Mouse (Mus musculus) urinary bladder, adult 18-20 months (tissue): Measurements from ENCODE around the gene Cd151.
A peak's percentile ranks its signal among the peaks of the same experiment; 100 is the strongest.

Experiments used
- DNase-seq, 2 experiments: peaks; one replicate each; pipeline ENCODE4 v3.0.0; 2022; ENCODE audit warnings: low spot score in 2 of 2, mixed read lengths in 2 of 2

Cd151 gene

GRCm38 (mm10) chr7:141467230-141468030 is at the start of gene Cd151:
Gene Cd151, plus strand, starts transcription at chr7:141467392.
- peak; percentile 89 to 94 for DNase-seq

GRCm38 (mm10) chr7:141417731-141418681 is 49.2 kb upstream of the Cd151 start:
- no peak for DNase-seq

DNA sequence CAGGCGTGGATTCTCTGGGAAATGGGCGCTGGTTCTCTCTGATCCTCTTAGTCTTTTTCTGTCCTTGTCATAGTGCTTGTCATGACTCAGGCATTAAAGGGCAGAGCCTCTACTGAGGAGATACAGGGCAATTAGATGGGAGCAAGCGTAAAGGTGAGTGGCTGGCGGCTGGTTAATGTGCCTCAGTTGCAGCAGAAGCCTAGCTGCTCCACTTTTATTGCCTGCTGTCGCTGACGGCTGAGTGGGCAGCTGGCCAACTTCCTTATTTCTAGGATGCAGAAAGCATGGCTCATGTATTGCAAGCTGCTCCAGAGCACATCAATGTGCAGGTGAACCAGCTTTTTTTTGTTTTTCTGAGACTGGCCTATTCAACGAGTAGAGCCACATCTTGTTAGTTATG is 48.2 kb upstream of the Cd151 start:
- DNase-seq: no peak

GRCm38 (mm10) chr7:141420030-141420702 is 47.0 kb upstream of the Cd151 start:
- DNase-seq: no peak

GRCm38 (mm10) chr7:141423811-141424210 is 43.4 kb upstream of the Cd151 start:
- DNase-seq: no peak

DNA sequence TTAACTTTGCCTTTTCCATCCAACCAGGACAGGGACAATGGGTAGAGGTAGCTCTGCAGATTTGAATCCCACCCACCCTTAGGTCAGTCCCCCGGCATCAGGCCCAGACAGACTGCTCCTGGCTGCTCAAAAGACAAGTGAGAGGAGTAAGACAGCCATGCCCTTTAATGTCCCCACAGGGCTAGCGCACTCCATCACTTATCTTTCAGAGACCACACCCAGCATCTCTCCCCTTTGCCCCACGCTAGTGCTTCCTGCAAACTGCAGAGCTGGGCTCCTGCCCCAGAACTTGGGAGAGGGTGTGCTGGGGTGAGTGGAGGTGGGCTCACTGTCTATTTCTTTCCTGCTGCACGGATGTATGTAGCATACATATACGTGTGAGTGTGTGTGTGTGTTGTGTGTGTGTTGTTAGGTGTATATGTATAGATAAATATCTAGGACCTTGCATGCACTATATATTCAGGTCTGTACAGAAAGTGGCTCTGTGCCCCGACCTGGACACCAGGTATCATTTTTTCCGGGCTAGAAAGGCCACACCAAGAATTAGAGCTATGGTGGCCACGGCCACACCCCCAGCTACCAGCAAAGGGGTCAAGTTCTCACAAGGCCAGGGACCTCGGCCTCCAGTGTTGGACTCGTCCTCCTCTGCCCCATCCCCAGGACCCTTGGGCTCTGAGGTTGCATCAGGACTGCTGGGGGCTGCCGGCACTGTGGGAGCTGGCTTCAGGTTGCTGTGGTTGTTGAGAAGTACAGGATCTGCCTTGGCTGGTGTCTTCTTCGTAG is 40.1 kb upstream of the Cd151 start:
- DNase-seq: no peak

DNA sequence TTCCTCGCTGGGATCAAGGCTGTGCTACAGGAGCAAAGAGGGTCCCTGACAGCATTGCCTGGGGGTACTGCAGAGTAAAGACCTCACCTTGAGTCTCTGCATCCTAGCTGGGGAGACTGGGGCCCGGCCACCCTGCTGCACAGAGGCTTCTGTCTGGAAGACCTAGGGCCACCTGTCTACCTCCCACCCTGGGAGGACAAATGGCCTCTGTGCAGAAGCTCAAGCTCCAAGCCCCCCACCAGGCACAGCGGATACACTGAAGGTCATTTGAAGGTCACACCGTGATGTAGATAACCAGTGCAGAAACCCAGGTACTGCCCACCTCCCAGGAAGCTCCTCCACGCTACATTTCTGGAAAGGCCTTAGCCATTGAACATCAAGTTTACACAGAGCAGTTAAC is 38.5 kb upstream of the Cd151 start:
- DNase-seq: no peak

GRCm38 (mm10) chr7:141429310-141429709 is 37.9 kb upstream of the Cd151 start, which contains the start of gene Cend1:
Gene Cend1, minus strand, starts transcription at chr7:141429491.
- no peak for DNase-seq

GRCm38 (mm10) chr7:141429840-141430584 is 37.2 kb upstream of the Cd151 start:
- no peak for DNase-seq

DNA sequence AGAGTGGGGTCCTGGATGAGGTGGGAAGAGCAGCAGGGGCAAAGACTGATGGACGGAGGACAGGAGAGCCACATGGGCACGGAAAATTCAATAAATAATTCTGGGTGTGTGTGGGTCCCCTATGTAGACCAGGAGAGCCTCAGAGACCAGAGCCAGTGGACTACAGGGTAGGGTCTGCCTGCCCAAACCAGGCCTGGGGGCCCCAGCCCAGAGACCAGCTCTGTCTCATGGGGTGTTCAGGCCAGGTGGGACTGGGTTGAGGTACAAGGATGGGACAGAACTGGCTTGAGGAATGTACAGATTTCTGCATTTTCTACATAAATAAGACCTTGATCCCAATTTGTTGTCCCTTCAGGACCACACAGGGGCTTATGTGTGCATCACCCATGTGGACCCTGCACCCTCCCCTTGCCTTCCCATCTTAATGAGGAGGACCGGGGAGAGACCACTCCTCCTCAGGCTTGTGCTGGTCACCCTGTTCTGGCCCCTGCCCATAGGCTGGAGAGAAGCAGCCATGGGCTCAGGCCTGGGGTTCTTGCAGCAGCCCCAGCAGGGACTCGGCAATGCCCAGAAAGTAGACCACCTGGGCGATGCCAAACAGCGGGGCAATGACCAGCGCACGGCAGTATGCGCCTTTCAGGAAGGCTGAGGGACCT is 36.5 kb upstream of the Cd151 start:
- no peak for DNase-seq

- no peak for DNase-seq
These were observed 35.6 kb upstream of the Cd151 start for GRCm38 (mm10) chr7:141431434-141432185.

DNA sequence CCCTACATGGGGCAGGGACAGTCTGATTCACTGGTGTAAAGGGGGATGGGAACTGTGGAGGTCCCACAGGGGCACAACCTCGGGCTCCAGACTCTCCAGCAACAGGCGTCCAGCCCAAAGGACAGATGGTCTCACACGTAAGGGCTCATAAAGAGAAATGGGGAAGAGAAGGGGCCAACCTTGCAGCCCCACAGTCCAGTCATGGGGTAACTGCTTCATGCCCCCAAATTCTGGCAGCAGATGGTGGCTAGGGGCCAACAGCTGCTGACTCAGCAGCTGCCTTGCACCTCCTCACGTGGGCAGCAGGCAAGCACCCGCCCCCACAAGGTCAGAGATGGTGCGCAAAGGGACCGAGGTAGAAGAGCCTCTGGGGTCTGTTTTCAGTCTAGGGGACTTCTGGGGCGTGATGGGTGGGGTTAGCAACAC is 35.0 kb upstream of the Cd151 start:
- DNase-seq: no peak

- peak; percentile 61 to 67 for DNase-seq
These were observed 34.3 kb upstream of the Cd151 start for GRCm38 (mm10) chr7:141432741-141433516.

GRCm38 (mm10) chr7:141433517-141434400 is 33.4 kb upstream of the Cd151 start:
- peak in 1 of 2 experiments; percentile 23 for DNase-seq

DNA sequence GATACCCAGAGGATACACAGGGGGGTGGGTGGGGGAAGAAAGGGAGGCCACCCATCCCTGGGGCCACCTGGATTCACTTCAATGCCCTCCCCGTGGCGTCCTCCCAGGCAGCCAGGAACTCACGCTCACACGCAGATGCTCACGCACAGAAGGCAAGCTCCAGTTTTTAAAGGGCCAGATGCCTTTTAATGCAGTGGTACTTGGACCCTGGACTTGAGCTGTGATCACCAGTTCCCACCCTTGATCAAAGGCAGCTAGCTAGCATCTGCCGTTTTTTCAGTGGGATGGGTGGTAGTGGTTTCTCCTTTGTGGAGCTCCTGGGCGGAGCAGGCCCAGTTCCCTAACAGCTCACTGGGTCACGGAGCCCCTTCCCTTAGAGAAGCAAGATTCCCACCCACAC is 32.7 kb upstream of the Cd151 start:
- DNase-seq: no peak

- DNase-seq: peak in 1 of 2 experiments; percentile 41
These were observed 31.9 kb upstream of the Cd151 start for GRCm38 (mm10) chr7:141435129-141435855.
